Mouse (Mus musculus): ENCODE results near the gene Gm7168.

DNA sequence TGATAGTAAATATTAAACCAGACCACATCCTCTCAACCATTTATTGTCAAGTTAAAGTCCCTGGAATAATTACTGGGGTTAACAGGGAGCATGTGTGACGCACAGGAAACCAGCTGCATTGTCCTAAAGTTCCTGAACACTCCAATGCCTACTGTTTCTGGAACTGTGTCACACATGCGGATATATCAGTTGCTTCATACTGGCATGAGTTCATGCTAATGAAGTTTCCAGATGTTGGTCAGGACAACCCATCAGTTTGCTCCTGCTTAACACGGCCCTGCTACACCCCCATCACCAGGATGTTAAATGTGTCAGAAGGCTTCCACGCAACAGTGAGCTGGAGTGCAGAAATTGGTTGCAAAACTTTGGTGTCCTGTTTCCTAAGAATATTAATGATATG, 33.6 kb upstream of the Gm7168 start:
- TF ChIP-seq POLR2A (IDR thresholded peaks at IDR 0.05; ENCODE audit: low read depth, low read length) (no peak), CTCF (conservative IDR thresholded peaks at IDR 0.05; ENCODE audit: insufficient read depth, insufficient read length, low read depth, low read length) (no peak)
